Mouse (Mus musculus): ENCODE measurements around the gene Krt36.

GRCm38 (mm10) chr11:100058875-100059274 is 46.6 kb downstream of the Krt36 start:
- TF ChIP-seq POLR2A (IDR thresholded peaks at IDR 0.05; ENCODE audit: borderline replicate concordance, extremely low read depth, low read depth, low read length) (no peak), CTCF (IDR thresholded peaks at IDR 0.05; ENCODE audit: insufficient read depth, low read length) (no peak)

Data from lung, adult 2 months (tissue).